Mouse (Mus musculus): ENCODE results near the gene AW209491.

GRCm38 (mm10) chr13:14639998-14640397 is 10.0 kb downstream of the AW209491 start:
- TF ChIP-seq CEBPB (IDR thresholded peaks at IDR 0.05; ENCODE audit: low read depth): no peak
- TF ChIP-seq CTCF (IDR thresholded peaks at IDR 0.05; ENCODE audit: control insufficient read depth, insufficient read depth, insufficient read length): no peak

Data from C2C12 (cell line).